Mouse (Mus musculus) right cerebral cortex, postnatal 25 days (tissue): ENCODE measurements at regions not wholly inside any gene's neighbourhood (a gene's known extent, or its start where the extent isn't known, plus 50 kb on each side); places are given as distances from the start of the nearest gene placed in this dataset.

Experiments
- DNase-seq: peaks from one replicate; pipeline ENCODE4 v3.0.0; 2022

DNA sequence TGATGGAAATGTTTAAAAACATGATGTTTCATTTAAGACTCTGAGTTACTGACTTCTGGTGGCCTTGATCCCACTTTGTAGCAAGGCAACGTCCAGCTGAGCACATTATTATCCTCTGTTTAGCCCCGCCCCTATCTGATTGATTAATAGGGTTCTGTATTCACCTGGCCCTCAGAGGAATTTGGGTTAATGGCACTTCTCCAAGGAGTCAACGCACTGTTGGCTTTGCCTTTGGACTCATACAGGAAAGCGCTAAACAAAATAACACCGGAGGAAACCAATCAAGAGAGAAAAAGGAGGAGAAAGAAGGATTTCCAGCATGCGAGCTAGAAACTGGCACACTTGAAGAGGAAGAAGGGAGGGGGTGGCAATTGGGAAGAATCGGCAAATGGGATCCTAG lies 497.1 kb downstream of the Nedd1 start:
- no peak for DNase-seq

DNA sequence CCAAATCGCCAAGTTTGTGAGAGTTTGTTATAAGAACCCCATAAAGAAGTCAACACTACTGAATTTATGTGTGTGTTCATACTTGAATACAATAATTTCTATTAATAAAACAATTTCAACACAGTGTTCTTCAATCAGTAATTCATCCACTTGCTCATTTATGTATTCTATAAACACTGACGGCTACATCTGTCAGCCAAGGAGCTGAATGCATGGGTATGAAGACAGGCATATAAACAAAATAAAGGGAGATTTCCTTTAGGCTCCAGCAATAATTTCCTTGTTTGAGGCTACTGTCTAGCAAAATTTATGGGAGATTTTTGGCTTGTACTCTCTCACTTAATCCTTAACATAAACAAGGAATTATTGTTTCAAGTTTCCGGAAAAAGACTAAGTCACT lies 502.9 kb downstream of the Nedd1 start:
- DNase-seq: no peak

DNA sequence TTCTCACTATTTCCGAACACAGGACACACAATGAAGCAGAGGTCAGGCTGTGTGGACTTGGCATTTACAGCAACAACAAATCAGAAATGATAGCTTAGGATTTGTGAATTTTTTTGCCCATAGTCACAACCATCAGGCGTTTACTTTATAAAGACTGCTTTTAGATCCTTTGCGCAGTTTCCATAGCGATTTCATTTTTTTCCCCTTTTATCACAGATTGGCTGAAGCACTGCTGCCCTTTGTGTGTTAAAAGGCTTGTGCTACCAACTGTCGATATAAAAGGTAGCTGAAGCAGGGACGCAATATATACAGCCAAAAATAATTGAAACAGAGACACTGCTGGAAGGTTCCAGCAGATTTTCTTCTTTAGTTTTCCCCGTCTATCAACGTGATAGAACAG lies 551.4 kb downstream of the Nedd1 start:
- DNase-seq: no peak

- DNase-seq: no peak
Observed at GRCm38 (mm10) chr10:92166057-92166456, 556.2 kb downstream of the Nedd1 start.

DNA sequence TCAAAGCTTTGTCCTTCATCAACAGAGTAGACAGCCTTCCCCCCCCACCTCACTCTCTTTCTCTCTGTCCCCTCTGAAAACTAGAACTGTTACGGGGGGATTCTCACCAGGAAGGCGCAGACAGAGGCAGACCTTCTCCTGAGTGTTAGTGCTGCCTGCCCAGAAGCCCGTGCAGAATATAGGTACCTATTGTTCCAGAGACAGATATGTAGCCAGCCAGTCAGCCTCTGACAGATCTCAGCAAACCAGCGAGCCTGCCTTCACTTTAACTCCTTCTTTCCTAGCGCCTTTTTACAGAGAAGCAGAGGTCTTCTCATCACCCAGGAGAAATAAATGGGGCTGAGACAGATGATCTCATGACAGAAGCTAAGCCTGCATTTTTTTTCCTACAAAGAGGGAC lies 557.2 kb downstream of the Nedd1 start:
- DNase-seq: no peak

DNA sequence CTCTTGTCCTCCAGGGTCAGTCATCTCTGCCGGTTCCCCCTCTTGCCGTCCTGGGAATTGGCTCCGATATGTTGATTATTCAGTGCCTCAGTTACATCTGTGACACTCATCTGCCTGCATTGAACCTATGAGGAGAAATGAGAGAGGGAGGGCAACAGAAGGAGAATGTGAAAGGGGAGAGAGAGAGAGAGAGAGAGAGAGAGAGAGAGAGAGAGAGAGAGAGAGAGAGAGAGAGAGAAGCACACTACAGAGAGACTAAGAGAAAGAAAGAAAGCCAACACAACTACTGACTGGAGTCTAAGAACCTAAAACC lies 557.6 kb downstream of the Nedd1 start:
- DNase-seq: no peak

DNA sequence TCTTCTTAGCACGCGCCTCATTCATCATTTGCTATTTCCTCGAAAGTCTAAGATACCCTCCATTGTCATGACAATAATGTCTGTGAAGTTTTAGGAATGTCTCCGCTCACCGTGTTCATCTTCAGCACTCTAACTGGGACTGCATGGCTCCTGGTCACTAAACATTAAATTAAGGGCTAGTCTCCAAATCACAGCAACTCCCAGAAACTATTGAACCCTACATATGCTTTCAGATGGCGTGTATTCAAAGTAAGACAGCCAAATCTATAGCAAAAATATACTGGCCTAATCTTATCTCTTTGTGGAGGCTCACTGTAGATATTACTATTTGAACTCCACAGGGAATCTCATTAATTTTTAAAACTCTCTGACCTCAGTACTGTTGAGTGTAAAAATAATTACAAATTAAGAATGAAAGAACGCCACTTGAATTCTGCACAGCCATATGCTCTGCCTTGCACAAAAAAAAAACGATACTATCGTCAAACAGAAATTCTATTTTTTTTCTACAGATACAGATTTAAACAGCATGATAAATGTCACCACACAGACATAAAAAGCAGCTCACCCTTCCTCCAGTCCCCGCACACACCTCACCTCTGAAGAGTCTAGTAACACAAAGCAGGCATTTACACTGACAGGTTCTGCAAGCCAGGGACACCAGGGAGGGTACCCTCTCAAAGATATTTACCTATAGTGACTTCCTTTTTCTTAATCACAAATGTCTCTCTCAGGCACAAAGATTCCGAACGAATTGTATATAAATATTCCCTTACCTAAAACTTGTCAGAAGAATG lies 558.2 kb downstream of the Nedd1 start:
- no peak for DNase-seq

DNA sequence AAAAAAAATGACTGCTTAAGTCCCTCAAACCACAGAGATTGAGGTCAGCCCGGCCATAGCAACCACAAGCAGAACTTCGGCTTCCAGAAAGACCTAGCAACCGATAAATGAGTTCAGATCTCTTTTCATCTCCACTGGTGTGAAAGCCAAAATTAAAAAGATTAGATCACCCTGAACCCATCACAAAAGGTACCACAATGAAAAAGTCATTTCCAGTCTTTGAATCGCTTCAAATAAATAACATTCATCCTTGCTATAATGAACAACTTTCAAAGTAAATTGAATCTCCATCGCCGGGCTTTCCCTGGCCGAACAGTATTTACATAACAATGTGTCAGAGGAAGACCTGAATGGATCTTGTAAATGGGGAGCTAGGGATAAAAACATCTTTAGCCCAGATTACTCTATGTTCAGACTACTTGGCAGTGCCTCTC lies 559.1 kb downstream of the Nedd1 start:
- DNase-seq: no peak

GRCm38 (mm10) chr10:92162473-92163011 lies 559.7 kb downstream of the Nedd1 start:
- peak; percentile 34 for DNase-seq

DNA sequence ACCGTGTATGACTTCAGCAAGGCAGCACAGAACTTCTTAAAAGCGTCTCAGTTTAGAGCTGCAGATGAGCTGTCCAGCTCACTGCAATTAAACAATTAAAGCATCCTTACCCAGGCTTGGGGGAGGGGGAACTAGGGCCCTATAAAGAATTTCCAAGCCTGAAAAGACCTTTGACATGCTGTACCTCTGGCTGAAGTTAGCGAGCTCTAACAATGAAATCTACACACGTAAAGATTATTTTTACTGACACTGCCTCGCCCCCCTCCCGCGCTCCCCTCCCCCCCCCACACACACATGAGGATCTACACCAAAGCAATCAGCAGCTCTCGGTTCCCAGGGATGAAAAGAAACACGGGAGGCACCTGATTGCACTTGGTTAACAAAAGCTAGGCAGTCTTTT lies 560.7 kb downstream of the Nedd1 start:
- DNase-seq: no peak

- no peak for DNase-seq
Observed at GRCm38 (mm10) chr10:92146263-92146662, 576.0 kb downstream of the Nedd1 start.

DNA sequence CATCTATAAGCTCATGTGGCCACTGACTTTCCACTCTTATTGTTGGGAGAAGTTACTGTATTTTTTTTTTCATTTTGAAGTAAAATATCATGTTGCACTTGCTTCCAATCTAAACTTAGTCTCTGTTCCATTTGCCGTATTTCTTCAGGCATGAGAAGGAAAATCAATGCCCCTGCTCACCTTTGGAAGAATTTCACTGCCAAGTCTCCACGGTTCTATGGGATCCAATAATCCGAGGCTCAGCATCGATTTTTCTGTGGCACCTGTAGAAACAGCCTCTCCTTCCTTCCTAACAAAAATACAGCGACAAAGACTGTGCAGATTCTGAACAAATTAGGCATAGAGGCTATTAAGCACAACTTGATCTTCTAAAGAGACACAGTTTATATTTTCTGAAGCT lies 586.7 kb downstream of the Nedd1 start:
- no peak for DNase-seq

DNA sequence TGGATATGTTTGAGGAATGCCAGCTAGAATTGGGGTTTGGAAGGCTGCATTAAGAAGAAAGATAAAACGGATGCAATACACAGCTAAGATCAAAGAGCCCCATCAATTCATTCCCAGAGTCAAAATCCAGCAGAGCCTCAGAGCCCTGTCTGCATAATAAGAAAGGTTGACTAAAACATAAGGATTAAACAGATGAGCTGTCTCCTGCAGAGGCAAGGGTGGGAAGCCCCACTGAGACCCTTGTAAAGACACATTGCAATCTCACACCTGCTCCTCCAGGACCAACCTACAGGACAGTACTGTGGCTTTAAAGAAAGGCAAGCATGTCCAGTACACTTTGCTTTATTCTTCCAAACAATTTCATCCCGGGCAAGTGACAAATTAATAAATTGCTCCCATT lies 609.4 kb downstream of the Nedd1 start:
- DNase-seq: no peak

- DNase-seq: no peak
Observed at GRCm38 (mm10) chr10:92106331-92106730, 615.9 kb downstream of the Nedd1 start.

DNA sequence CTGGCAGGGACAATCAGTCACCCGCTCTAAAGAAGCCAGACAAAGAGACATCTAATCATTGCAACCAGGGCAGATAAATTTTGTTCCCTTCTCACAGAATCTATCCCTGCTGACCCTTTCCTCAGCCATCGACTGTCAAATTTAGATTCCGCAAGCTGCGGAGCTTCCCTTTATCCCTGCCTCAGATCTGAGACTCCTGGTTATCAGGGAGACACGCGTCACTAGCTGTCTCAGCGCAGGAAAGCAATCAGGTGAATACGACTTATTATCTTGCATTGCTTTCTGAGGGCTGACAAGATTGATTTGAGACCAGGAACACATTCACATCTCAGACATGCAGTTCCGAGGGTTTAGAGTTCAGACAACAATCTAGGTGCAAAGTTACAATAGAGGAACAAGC lies 618.3 kb downstream of the Nedd1 start:
- DNase-seq: no peak

DNA sequence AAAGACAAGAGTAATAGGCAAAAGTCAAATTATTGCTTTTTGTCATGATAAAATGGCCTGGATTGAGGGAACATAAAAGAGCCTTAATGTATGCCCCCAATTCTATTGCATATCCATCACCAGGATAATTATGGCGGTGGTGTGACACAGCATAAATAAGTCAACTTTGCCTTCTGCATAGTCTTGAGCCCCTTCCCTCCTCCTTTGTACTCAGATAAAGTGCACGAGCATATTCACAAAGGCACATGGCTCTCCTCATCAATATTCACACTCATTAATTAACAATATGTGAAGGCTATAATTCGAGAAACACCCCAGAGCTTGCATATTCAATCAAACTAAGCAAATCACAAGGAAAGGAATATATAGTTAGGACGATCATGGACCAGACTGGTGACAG lies 619.5 kb downstream of the Nedd1 start:
- no peak for DNase-seq

DNA sequence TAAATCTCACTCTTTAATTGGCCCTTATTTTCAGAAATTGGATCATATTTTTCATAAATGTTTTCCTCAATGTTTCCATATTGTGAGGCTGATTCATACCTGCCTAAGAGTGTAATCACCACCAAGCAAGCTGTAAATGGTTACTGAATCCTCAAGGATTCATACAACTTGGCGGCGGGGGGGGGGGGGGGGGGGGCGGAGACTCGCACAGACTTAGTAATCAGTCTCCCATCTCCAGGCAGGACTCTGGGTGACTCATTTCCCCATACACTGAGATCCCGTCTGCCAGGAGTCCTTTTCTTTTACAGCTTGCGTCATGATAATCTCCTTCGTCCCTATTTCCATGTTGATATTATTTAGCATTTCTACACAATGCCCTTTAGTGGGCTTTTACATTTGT lies 624.7 kb downstream of the Nedd1 start:
- no peak for DNase-seq

DNA sequence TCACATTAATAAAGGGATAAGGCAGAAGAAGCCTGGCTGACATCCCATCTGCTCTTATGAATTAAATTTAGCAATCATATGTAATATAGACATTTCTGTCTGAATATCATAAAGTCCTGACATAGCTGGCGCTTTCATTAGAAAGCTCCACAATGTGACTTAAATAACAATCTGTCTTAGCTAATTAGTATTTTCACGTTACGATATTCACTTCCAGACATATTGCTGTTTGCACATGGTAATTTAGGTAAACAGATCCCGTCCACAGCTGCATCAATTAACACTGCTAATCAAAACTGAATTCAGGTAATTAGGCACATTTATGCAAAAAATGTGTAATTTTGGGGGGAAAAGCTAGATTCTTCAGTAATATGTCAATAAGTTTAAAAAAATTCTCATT lies 625.1 kb downstream of the Nedd1 start:
- DNase-seq: no peak

GRCm38 (mm10) chr10:92091480-92092395 lies 630.5 kb downstream of the Nedd1 start:
- DNase-seq: no peak

DNA sequence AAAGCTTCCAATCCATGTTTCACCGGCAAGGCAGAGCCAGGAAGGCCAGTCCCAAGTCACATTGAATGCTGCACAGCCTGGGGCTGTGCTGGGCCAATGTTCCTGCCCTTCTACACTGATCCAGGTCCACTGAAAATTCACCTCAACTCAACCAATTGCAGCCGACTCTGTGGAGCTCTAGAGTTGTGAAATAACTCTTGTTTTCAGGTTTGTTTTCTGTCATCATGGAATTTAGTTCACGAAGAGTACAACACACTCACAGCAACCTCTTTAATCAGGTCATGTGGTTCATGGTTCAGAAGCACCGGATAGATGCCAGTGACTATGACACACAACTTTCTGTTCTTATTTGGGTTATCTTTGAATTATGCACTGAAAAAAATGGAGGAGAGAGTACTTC lies 640.1 kb downstream of the Nedd1 start:
- DNase-seq: no peak

DNA sequence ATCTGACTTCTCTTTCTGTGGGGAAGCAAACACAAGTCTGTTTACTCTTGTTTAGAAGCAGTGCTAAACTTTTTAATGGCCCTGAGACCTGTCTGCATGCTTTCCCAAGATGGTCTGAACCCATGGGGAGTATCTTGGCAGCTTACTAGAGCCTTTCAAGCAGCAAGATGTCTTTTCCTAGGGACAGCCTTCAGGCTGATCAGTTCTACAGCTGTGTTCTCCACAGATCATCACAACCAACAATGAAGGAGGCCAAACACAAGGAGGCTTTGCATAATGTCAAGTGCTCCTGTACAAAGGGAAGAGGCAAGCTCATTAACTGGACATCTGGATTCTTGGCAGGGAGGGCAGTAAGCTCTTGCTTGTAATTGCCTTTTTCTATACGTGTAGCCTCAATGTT lies 641.0 kb downstream of the Nedd1 start:
- DNase-seq: no peak

GRCm38 (mm10) chr10:92079421-92079820 lies 642.8 kb downstream of the Nedd1 start:
- no peak for DNase-seq

- no peak for DNase-seq
Observed at GRCm38 (mm10) chr10:92077291-92077690, 644.9 kb downstream of the Nedd1 start.

DNA sequence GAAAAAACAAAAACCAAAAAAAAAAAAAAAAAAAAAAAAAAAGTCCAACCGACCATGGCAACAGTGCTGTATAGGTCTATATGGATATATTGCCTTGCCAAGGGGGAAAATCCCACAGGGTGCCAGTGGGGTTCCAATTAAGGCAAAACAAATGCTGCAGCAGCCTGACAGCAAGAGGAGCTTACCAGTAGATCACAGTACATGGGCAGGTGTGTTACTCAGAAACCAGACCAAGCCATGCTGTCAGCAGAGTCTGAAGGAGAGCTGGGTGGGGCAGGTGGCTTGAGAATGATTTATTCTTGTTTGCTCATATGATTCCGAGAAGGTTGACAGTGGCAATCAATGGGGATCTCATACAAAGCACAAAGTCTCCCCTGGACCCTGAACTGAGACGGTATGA lies 645.5 kb downstream of the Nedd1 start:
- DNase-seq: no peak
